Mouse (Mus musculus) kidney, postnatal 25 days (tissue): ENCODE measurements around the gene Tcf7l2.
A peak's percentile ranks its signal among the peaks of the same experiment; 100 is the strongest.

Experiments used
- DNase-seq, 2 experiments: peaks; one replicate each; pipeline ENCODE4 v3.0.0; 2021; ENCODE audit warnings: mixed read lengths in 2 of 2

Gene Tcf7l2

GRCm38 (mm10) chr19:55732499-55732898 lies 9.1 kb upstream of the Tcf7l2 start:
- DNase-seq, result no peak

- DNase-seq, result no peak
Measured at GRCm38 (mm10) chr19:55732994-55733393, 8.6 kb upstream of the Tcf7l2 start.

- no peak for DNase-seq
Measured at GRCm38 (mm10) chr19:55736016-55736415, 5.6 kb upstream of the Tcf7l2 start.

GRCm38 (mm10) chr19:55739713-55740112 lies 1.9 kb upstream of the Tcf7l2 start:
- DNase-seq, result no peak

GRCm38 (mm10) chr19:55740753-55741438 lies 724 bp upstream of the Tcf7l2 start:
- DNase-seq, result no peak

GRCm38 (mm10) chr19:55742386-55743000 lies 873 bp downstream of the Tcf7l2 start:
- peak; percentile 55 to 73 for DNase-seq

GRCm38 (mm10) chr19:55743001-55743556 lies 1.5 kb downstream of the Tcf7l2 start:
- DNase-seq, result peak; percentile 51 to 74

- peak; percentile 69 to 79 for DNase-seq
Measured at GRCm38 (mm10) chr19:55743557-55744441, 2.2 kb downstream of the Tcf7l2 start.

- DNase-seq, result peak in 1 of 2 experiments; percentile 55
Measured at GRCm38 (mm10) chr19:55744576-55745191, 3.1 kb downstream of the Tcf7l2 start.

GRCm38 (mm10) chr19:55745192-55745578 lies 3.6 kb downstream of the Tcf7l2 start:
- no peak for DNase-seq

- DNase-seq, result no peak
Measured at GRCm38 (mm10) chr19:55746241-55746640, 4.6 kb downstream of the Tcf7l2 start.

GRCm38 (mm10) chr19:55747237-55747925 lies 5.8 kb downstream of the Tcf7l2 start:
- DNase-seq, result no peak

- DNase-seq, result no peak
Measured at GRCm38 (mm10) chr19:55747926-55748291, 6.3 kb downstream of the Tcf7l2 start.

GRCm38 (mm10) chr19:55748801-55749200 lies 7.2 kb downstream of the Tcf7l2 start:
- DNase-seq, result no peak

- no peak for DNase-seq
Measured at GRCm38 (mm10) chr19:55749532-55749931, 7.9 kb downstream of the Tcf7l2 start.

GRCm38 (mm10) chr19:55750048-55750447 lies 8.4 kb downstream of the Tcf7l2 start:
- DNase-seq, result no peak

GRCm38 (mm10) chr19:55750465-55750864 lies 8.8 kb downstream of the Tcf7l2 start:
- DNase-seq, result no peak

- no peak for DNase-seq
Measured at GRCm38 (mm10) chr19:55752861-55753260, 11.2 kb downstream of the Tcf7l2 start.

- peak in 1 of 2 experiments; percentile 24 for DNase-seq
Measured at GRCm38 (mm10) chr19:55754303-55754702, 12.7 kb downstream of the Tcf7l2 start.

- no peak for DNase-seq
Measured at GRCm38 (mm10) chr19:55755462-55755861, 13.8 kb downstream of the Tcf7l2 start.

GRCm38 (mm10) chr19:55756707-55757106 lies 15.1 kb downstream of the Tcf7l2 start:
- DNase-seq, result no peak

GRCm38 (mm10) chr19:55757403-55757802 lies 15.8 kb downstream of the Tcf7l2 start:
- no peak for DNase-seq
